Mouse (Mus musculus): Measurements from ENCODE around the gene Dock10. TPM values are rescaled to one million over a fixed set of nuclear protein-coding genes. Genes with fewer than 3 reads are reported as not detected.
A peak's percentile ranks its signal among the peaks of the same experiment; 100 is the strongest.

Dock10 gene
- polyA plus RNA-seq, 1 experiment from 2014 or later = 5.5 TPM

DNA sequence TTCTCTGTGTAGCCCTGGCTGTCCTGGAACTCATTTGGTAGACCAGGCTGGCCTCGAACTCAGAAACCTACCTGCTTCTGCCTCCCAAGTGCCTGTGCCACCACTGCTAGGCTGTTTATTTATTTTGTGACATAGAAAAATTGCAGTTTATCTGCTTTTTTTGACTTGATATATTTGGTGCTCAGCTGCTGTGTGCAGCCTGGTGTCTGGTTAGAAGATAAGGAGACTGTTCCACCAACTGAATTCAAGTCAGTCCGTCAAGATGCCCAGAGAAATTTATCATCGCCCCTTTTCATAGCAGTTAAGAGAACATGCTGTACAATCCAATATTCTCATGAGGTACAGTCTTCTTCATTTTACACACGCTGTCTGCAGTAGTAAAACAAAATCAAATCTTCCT, 124.8 kb downstream of the Dock10 start:
- no peak overlapping the region for H3K4me2 ChIP-seq (ENCODE audit: low read depth, low read length)
- H3K27me3 ChIP-seq (ENCODE audit: control insufficient read depth, insufficient read depth, low read length) = no peaks in the 10 kb centered on the region
- H3K4me3 ChIP-seq (ENCODE audit: low read depth, low read length) = no peak overlapping the region
- no peaks in the 10 kb centered on the region for H3K36me3 ChIP-seq (replicated peaks; ENCODE audit: control insufficient read depth, insufficient read depth, low read depth, low read length)
- ATAC-seq (replicated peaks; ENCODE audit: insufficient number of reproducible peaks, low FRiP score, low TSS enrichment, low read depth) (no peak), DNase-seq (ENCODE audit: low spot score) (no peak)
- WGBS = 89% methylated on average over 4 of the region's 4 CpGs
- no peak overlapping the region for H3K27ac ChIP-seq (replicated peaks; ENCODE audit: low read depth, low read length)
- H3K9me3 ChIP-seq (replicated peaks; ENCODE audit: control insufficient read depth, low read length) = no peaks in the 10 kb centered on the region
- no peaks in the 10 kb centered on the region for H3K4me1 ChIP-seq (ENCODE audit: control insufficient read depth, insufficient read depth, low read length)
- H3K9ac ChIP-seq (replicated peaks; ENCODE audit: low read length) = no peak overlapping the region

DNA sequence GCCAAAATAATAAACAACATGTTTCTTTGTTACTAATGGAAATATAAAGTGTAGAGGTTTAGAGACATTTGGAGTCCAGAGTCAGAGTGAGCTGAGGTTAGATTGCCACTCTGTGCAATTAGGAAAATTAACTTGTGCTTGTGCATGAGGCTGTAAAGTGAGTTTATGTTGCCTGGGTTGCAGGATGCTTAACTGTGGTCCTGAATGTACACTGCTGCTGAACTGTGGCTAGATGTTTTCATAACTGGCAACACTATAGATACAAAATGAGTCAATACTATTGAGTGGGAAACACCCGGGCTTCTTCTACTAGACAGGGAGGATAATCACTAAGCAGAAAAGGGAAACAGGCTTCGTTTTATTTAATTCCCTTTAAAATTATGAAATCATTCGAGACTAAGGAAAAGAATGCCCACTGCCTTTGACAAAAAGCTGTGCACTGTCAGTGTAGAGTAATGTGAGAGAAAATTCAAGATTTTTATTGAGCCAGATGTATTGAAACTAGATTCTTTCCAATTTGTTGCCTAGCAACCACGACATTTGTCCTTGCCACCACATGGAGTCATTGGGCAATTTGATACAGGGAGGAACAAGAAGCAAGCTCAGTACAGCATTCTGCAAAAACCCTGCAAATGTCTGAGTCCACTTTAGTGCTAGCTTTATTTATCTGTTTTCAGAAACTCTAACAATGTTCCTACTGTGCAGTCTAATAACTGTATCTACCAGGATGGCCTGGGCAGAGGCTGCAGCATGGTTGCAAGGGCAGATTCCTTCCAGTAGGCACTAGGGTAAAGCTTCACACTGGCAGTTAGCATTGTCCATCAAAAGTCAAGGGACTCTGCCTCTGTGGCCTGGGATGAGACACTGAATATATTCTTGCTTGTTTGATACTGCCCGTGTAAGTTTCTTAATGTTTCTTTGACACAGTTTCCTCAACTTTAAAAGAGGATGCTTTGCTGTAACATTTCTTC, 127.9 kb downstream of the Dock10 start:
- H3K27ac ChIP-seq (replicated peaks; ENCODE audit: low read depth, low read length) = no peak overlapping the region
- H3K4me2 ChIP-seq (ENCODE audit: low read depth, low read length) = no peak overlapping the region
- no peaks in the 10 kb centered on the region for H3K4me1 ChIP-seq (ENCODE audit: control insufficient read depth, insufficient read depth, low read length)
- DNase-seq (ENCODE audit: low spot score) = peak; percentile 74
- H3K4me3 ChIP-seq (ENCODE audit: low read depth, low read length) = no peak overlapping the region
- H3K9ac ChIP-seq (replicated peaks; ENCODE audit: low read length) = no peak overlapping the region
- no peaks in the 10 kb centered on the region for H3K27me3 ChIP-seq (ENCODE audit: control insufficient read depth, insufficient read depth, low read length)
- H3K9me3 ChIP-seq (replicated peaks; ENCODE audit: control insufficient read depth, low read length) = no peaks in the 10 kb centered on the region
- peak; percentile 67; the same call in 1 of the 2 replicates for ATAC-seq (replicated peaks; ENCODE audit: insufficient number of reproducible peaks, low FRiP score, low TSS enrichment, low read depth)
- WGBS = 59% methylated on average over 5 of the region's 5 CpGs
- no peaks in the 10 kb centered on the region for H3K36me3 ChIP-seq (replicated peaks; ENCODE audit: control insufficient read depth, insufficient read depth, low read depth, low read length)

DNA sequence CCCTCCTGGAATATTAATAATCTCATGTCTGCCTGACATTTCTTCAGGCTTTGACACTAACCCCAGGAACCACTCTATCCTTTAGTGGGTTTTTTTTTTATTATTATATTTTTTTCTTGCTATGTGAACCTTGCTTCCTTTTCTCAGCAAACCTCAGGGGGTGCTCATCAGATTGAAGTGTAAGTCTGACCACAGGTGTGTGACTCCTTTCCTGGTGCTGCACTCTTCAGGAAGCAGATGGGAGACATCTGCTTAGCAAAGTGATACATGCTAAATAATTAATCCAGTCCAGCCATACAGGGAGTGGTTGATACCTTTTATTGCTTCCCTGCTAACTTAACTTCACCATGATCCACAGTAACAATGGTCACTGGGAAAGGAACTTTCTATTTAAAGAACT, 130.3 kb downstream of the Dock10 start:
- no peaks in the 10 kb centered on the region for H3K9me3 ChIP-seq (replicated peaks; ENCODE audit: control insufficient read depth, low read length)
- ATAC-seq (replicated peaks; ENCODE audit: insufficient number of reproducible peaks, low FRiP score, low TSS enrichment, low read depth) (no peak), DNase-seq (ENCODE audit: low spot score) (no peak)
- no peaks in the 10 kb centered on the region for H3K36me3 ChIP-seq (replicated peaks; ENCODE audit: control insufficient read depth, insufficient read depth, low read depth, low read length)
- no peaks in the 10 kb centered on the region for H3K27me3 ChIP-seq (ENCODE audit: control insufficient read depth, insufficient read depth, low read length)
- H3K4me1 ChIP-seq (ENCODE audit: control insufficient read depth, insufficient read depth, low read length) = no peaks in the 10 kb centered on the region
- H3K4me3 ChIP-seq (ENCODE audit: low read depth, low read length) = no peak overlapping the region
- H3K27ac ChIP-seq (replicated peaks; ENCODE audit: low read depth, low read length) = no peak overlapping the region
- H3K4me2 ChIP-seq (ENCODE audit: low read depth, low read length) = no peak overlapping the region
- no peak overlapping the region for H3K9ac ChIP-seq (replicated peaks; ENCODE audit: low read length)

DNA sequence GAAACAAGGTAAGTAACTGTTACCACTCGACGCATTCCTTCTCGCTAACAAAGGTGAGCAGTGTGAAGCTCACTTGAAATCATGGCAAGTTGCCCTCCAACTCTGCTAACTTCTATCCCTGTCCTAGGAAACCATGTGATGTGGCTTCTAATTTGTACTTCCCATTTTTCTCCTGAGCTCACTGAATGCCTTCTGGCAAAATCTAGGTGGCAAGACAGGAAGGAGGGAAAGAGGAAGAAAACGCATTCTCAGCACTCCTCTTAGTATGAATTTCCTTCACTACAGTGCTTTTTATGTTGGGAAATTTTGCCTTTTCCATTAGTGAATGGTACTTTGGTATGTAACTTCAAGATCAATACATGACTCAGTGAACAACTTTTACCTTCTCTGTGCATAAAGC, 131.5 kb downstream of the Dock10 start:
- Histone ChIP-seq H3K27ac (replicated peaks; ENCODE audit: low read depth, low read length) (no peak overlapping the region), H3K4me1 (ENCODE audit: control insufficient read depth, insufficient read depth, low read length) (no peaks in the 10 kb centered on the region), H3K36me3 (replicated peaks; ENCODE audit: control insufficient read depth, insufficient read depth, low read depth, low read length) (no peaks in the 10 kb centered on the region), H3K4me2 (ENCODE audit: low read depth, low read length) (no peak overlapping the region), H3K9ac (replicated peaks; ENCODE audit: low read length) (no peak overlapping the region), H3K4me3 (ENCODE audit: low read depth, low read length) (no peak overlapping the region), H3K27me3 (ENCODE audit: control insufficient read depth, insufficient read depth, low read length) (no peaks in the 10 kb centered on the region), H3K9me3 (replicated peaks; ENCODE audit: control insufficient read depth, low read length) (no peaks in the 10 kb centered on the region)
- ATAC-seq (replicated peaks; ENCODE audit: insufficient number of reproducible peaks, low FRiP score, low TSS enrichment, low read depth) = no peak
- 86% methylated on average over 4 of the region's 4 CpGs for WGBS
- no peak for DNase-seq (ENCODE audit: low spot score)

DNA sequence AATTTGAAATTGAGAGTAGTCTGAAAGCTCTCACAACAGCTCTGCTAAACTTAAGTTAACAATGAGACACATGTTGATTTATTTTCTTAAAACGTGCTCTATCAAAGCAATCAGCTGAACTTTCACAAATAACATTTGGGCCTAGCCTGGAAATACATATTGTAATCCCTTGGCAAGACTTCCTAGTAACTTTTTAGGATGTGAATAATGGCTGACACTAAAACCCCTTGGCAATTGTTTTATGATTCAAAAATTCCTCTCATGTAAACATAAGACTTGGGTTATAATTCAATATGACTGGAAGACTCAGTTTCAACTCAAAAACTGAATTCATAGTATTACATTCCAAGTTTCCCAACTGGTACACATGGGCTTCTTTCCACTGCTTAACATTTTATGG, 133.0 kb downstream of the Dock10 start:
- ATAC-seq (replicated peaks; ENCODE audit: insufficient number of reproducible peaks, low FRiP score, low TSS enrichment, low read depth) = no peak
- 88% methylated on average over 1 of the region's 1 CpGs for WGBS
- H3K4me2 ChIP-seq (ENCODE audit: low read depth, low read length) = no peak overlapping the region

DNA sequence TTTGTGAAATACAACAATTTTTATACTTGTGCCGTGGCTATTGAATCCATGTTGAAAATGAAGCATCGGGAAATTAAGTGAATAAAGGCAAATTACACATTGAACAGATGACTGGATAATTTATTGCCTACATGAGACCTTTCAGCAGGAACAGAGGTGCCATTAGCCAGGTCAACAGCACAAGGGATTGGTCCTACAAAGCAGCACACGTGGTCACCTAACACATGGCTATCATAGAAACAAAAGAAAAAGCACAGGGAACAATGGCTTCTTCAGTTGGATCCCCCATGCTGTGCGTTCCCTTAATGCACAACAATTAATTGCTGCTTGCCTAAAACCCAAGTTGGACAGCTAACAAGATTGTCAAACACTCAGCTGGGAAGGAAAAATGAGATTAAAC, 133.8 kb downstream of the Dock10 start:
- Histone ChIP-seq H3K4me1 (ENCODE audit: control insufficient read depth, insufficient read depth, low read length) (no peaks in the 10 kb centered on the region), H3K27me3 (ENCODE audit: control insufficient read depth, insufficient read depth, low read length) (no peaks in the 10 kb centered on the region), H3K4me3 (ENCODE audit: low read depth, low read length) (no peak overlapping the region), H3K9ac (replicated peaks; ENCODE audit: low read length) (no peak overlapping the region), H3K27ac (replicated peaks; ENCODE audit: low read depth, low read length) (no peak overlapping the region), H3K4me2 (ENCODE audit: low read depth, low read length) (no peak overlapping the region), H3K36me3 (replicated peaks; ENCODE audit: control insufficient read depth, insufficient read depth, low read depth, low read length) (no peaks in the 10 kb centered on the region), H3K9me3 (replicated peaks; ENCODE audit: control insufficient read depth, low read length) (no peaks in the 10 kb centered on the region)
- DNase-seq (ENCODE audit: low spot score) = no peak
- no peak for ATAC-seq (replicated peaks; ENCODE audit: insufficient number of reproducible peaks, low FRiP score, low TSS enrichment, low read depth)
- 76% methylated on average over 4 of the region's 4 CpGs for WGBS

More for the DNA sequence above, 133.0 kb downstream of the Dock10 start:
- no peaks in the 10 kb centered on the region for H3K27me3 ChIP-seq (ENCODE audit: control insufficient read depth, insufficient read depth, low read length)
- H3K4me1 ChIP-seq (ENCODE audit: control insufficient read depth, insufficient read depth, low read length) = no peaks in the 10 kb centered on the region
- no peak overlapping the region for H3K27ac ChIP-seq (replicated peaks; ENCODE audit: low read depth, low read length)
- no peaks in the 10 kb centered on the region for H3K9me3 ChIP-seq (replicated peaks; ENCODE audit: control insufficient read depth, low read length)
- H3K36me3 ChIP-seq (replicated peaks; ENCODE audit: control insufficient read depth, insufficient read depth, low read depth, low read length) = no peaks in the 10 kb centered on the region
- DNase-seq (ENCODE audit: low spot score) = no peak
- no peak overlapping the region for H3K4me3 ChIP-seq (ENCODE audit: low read depth, low read length)
- no peak overlapping the region for H3K9ac ChIP-seq (replicated peaks; ENCODE audit: low read length)

DNA sequence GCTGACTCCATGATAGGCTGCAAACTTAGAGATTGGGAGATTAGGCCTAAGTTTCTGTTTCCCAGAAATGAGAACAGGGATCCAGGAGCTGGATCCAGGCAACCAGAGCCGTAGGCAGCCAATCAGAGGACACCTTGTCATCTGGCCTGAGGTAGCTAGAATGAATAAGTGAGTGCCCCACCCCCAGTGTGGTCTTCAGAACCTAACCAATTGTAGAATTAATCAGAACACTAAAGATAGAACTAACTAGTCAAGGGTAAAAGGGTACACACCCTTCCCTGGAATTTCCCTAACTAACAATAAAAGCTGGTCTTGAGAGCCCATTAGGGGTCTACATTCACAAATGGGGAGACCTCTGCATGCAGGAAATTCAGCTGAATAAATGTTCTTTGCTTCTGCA, 135.7 kb downstream of the Dock10 start:
- Histone ChIP-seq H3K9me3 (replicated peaks; ENCODE audit: control insufficient read depth, low read length) (no peaks in the 10 kb centered on the region), H3K4me2 (ENCODE audit: low read depth, low read length) (no peak overlapping the region), H3K27ac (replicated peaks; ENCODE audit: low read depth, low read length) (no peak overlapping the region), H3K9ac (replicated peaks; ENCODE audit: low read length) (no peak overlapping the region), H3K27me3 (ENCODE audit: control insufficient read depth, insufficient read depth, low read length) (no peaks in the 10 kb centered on the region), H3K36me3 (replicated peaks; ENCODE audit: control insufficient read depth, insufficient read depth, low read depth, low read length) (no peaks in the 10 kb centered on the region), H3K4me1 (ENCODE audit: control insufficient read depth, insufficient read depth, low read length) (no peaks in the 10 kb centered on the region), H3K4me3 (ENCODE audit: low read depth, low read length) (no peak overlapping the region)
- DNase-seq (ENCODE audit: low spot score) = no peak
- ATAC-seq (replicated peaks; ENCODE audit: insufficient number of reproducible peaks, low FRiP score, low TSS enrichment, low read depth) = no peak
- WGBS = 78% methylated on average over 1 of the region's 1 CpGs

DNA sequence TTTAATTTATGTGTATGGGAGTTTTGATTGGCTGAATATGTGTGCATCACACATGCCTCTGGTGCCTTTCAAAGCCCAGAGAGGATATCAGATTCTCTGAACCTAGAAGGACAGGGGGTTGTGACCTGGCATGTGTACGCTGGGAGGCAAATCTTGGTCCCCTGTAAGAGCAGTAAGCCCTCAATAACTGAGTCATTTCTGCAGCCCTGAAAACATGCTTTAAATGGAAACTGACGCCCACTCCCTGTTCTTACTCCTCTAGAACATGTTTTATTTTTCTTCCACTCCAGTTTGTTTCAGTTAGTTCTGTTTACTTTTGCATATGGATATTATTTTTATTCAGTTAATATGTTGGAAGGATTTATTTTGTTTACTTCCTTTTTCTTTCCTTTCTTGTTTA, 139.2 kb downstream of the Dock10 start:
- Histone ChIP-seq H3K27me3 (ENCODE audit: control insufficient read depth, insufficient read depth, low read length) (no peaks in the 10 kb centered on the region), H3K4me3 (ENCODE audit: low read depth, low read length) (no peak overlapping the region), H3K4me2 (ENCODE audit: low read depth, low read length) (no peak overlapping the region), H3K27ac (replicated peaks; ENCODE audit: low read depth, low read length) (no peak overlapping the region), H3K9ac (replicated peaks; ENCODE audit: low read length) (no peak overlapping the region), H3K9me3 (replicated peaks; ENCODE audit: control insufficient read depth, low read length) (no peaks in the 10 kb centered on the region), H3K36me3 (replicated peaks; ENCODE audit: control insufficient read depth, insufficient read depth, low read depth, low read length) (no peaks in the 10 kb centered on the region), H3K4me1 (ENCODE audit: control insufficient read depth, insufficient read depth, low read length) (no peaks in the 10 kb centered on the region)
- ATAC-seq (replicated peaks; ENCODE audit: insufficient number of reproducible peaks, low FRiP score, low TSS enrichment, low read depth) = no peak
- DNase-seq (ENCODE audit: low spot score) = no peak
- WGBS = 51% methylated on average over 2 of the region's 2 CpGs
